Mouse (Mus musculus): ENCODE results near the gene Srrm2. TPM values are rescaled to one million over a fixed set of nuclear protein-coding genes. Genes with fewer than 3 reads are reported as not detected.

Gene Srrm2
- polyA plus RNA-seq, 1 experiment = 58.2 TPM

DNA sequence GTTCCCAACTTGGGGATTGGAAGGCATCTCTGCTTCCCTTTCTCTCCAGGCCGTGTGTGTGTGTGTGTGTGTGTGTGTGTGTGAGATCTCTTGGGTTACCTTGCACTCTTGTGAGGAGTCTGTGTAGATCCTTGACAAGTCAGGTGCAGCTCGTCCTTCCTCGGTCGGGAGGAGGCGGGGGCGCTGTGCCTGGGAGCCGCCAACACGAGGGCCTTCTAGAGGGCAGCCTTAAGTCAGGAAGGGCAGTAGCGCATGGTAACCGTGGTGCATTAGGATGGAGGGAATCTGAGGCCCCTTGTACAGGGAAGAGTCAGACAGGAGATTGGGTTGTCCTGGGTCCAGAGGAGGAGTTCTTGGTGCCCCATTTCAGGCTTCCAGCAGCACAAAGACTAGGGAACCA lies 14.1 kb upstream of the Srrm2 start:
- Histone ChIP-seq H3K36me3 (ENCODE audit: control insufficient read depth, insufficient read depth) (no peaks in the 10 kb centered on the region), H3K27me3 (ENCODE audit: control insufficient read depth, insufficient read depth, insufficient read length) (no peaks in the 10 kb centered on the region), H3K4me3 (no peak overlapping the region), H3ac (ENCODE audit: control insufficient read depth, insufficient read length) (no peak overlapping the region), H3K4me2 (ENCODE audit: low read depth) (no peak overlapping the region), H3K79me2 (ENCODE audit: control insufficient read depth, insufficient read depth) (no peaks in the 10 kb centered on the region)
- TF ChIP-seq MYOG (IDR thresholded peaks at IDR 0.05; ENCODE audit: control insufficient read depth in 1 of 3, insufficient read depth in 1 of 3, insufficient read length in 2 of 3, low read depth in 2 of 3) (no peak), MAX (IDR thresholded peaks at IDR 0.05; ENCODE audit: low read depth) (no peak), TCF3 (IDR thresholded peaks at IDR 0.05; ENCODE audit: insufficient read length, low read depth) (no peak), USF1 (IDR thresholded peaks at IDR 0.05; ENCODE audit: low read depth) (no peak), POLR2AphosphoS2 (IDR thresholded peaks at IDR 0.05; ENCODE audit: insufficient read length, low read depth) (no peak), SRF (IDR thresholded peaks at IDR 0.05; ENCODE audit: control insufficient read depth, insufficient read length, low read depth) (no peak), POLR2A (IDR thresholded peaks at IDR 0.05; ENCODE audit: insufficient read length, low read depth) (no peak), E2F4 (IDR thresholded peaks at IDR 0.05; ENCODE audit: insufficient read depth) (no peak), MYOD1 (IDR thresholded peaks at IDR 0.05; ENCODE audit: control insufficient read depth in 1 of 3, insufficient read length in 2 of 3, low read depth in 2 of 3) (no peak), CEBPB (IDR thresholded peaks at IDR 0.05; ENCODE audit: insufficient read depth, poor library complexity, severe bottlenecking) (no peak), REST (IDR thresholded peaks at IDR 0.05; ENCODE audit: insufficient read depth, insufficient read length) (no peak), TCF12 (IDR thresholded peaks at IDR 0.05; ENCODE audit: insufficient read depth, poor library complexity, severe bottlenecking) (no peak)

DNA sequence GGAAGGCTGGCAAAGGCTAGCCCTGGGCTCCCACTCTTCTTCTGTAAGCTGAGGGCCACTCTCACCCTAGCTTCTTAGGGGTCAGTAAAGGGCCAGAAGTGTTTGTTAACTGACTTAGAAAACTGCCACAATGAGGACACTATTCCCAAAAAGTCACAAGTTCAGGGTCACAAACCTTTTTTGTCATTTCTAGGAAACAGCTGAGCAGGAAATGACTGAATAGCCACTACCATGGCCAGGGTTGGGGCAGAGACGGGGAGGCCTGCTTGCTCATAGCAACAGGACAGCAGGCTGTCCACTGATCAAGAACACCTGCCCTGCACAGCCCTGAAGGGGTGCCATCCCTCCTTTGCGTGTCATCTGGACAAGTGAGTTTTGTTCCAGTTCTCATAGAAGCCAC lies 13.2 kb upstream of the Srrm2 start:
- no peak overlapping the region for H3ac ChIP-seq (ENCODE audit: control insufficient read depth, insufficient read length)
- no peaks in the 10 kb centered on the region for H3K27me3 ChIP-seq (ENCODE audit: control insufficient read depth, insufficient read depth, insufficient read length)
- no peaks in the 10 kb centered on the region for H3K79me2 ChIP-seq (ENCODE audit: control insufficient read depth, insufficient read depth)
- no peak overlapping the region for H3K4me2 ChIP-seq (ENCODE audit: low read depth)
- no peaks in the 10 kb centered on the region for H3K36me3 ChIP-seq (ENCODE audit: control insufficient read depth, insufficient read depth)
- TF ChIP-seq CEBPB (IDR thresholded peaks at IDR 0.05; ENCODE audit: insufficient read depth, poor library complexity, severe bottlenecking) (no peak), MAX (IDR thresholded peaks at IDR 0.05; ENCODE audit: low read depth) (no peak), TCF3 (IDR thresholded peaks at IDR 0.05; ENCODE audit: insufficient read length, low read depth) (no peak), E2F4 (IDR thresholded peaks at IDR 0.05; ENCODE audit: insufficient read depth) (no peak), TCF12 (IDR thresholded peaks at IDR 0.05; ENCODE audit: insufficient read depth, poor library complexity, severe bottlenecking) (no peak), SRF (IDR thresholded peaks at IDR 0.05; ENCODE audit: control insufficient read depth, insufficient read length, low read depth) (no peak)
- H3K4me3 ChIP-seq = no peak overlapping the region

DNA sequence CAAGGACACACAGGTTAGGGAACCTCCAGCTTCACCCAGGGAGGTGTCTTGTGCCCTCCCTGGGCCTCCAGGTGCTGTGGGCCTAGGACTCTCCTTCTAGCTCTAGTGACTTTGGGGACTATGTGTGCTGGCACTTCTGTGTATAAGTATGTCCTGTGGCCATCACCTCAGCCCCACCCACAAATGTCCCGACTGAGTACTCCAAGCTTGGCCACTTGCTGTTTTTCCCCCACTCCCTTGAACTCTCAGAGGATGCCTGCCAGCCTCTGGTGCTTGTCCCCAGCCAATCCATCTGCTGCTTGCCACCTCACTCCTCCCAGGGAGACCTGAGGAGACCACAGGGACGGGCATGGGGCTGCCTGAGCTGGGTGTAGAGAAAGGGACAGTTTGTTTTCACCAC lies 11.9 kb upstream of the Srrm2 start:
- H3K4me2 ChIP-seq (ENCODE audit: low read depth) = no peak overlapping the region
- H3K36me3 ChIP-seq (ENCODE audit: control insufficient read depth, insufficient read depth) = no peaks in the 10 kb centered on the region
- H3ac ChIP-seq (ENCODE audit: control insufficient read depth, insufficient read length) = no peak overlapping the region
- H3K27me3 ChIP-seq (ENCODE audit: control insufficient read depth, insufficient read depth, insufficient read length) = no peaks in the 10 kb centered on the region
- no peak for TF ChIP-seq MYOD1 (IDR thresholded peaks at IDR 0.05; ENCODE audit: control insufficient read depth in 1 of 3, insufficient read length in 2 of 3, low read depth in 2 of 3)
- no peak for TF ChIP-seq TCF3 (IDR thresholded peaks at IDR 0.05; ENCODE audit: insufficient read length, low read depth)
- TF ChIP-seq USF1 (IDR thresholded peaks at IDR 0.05; ENCODE audit: low read depth) = no peak
- no peak for TF ChIP-seq MAX (IDR thresholded peaks at IDR 0.05; ENCODE audit: low read depth)
- no peak for TF ChIP-seq REST (IDR thresholded peaks at IDR 0.05; ENCODE audit: insufficient read depth, insufficient read length)
- TF ChIP-seq SRF (IDR thresholded peaks at IDR 0.05; ENCODE audit: control insufficient read depth, insufficient read length, low read depth) = no peak
- TF ChIP-seq POLR2AphosphoS2 (IDR thresholded peaks at IDR 0.05; ENCODE audit: insufficient read length, low read depth) = no peak
- no peak for TF ChIP-seq E2F4 (IDR thresholded peaks at IDR 0.05; ENCODE audit: insufficient read depth)
- TF ChIP-seq MYOG (IDR thresholded peaks at IDR 0.05; ENCODE audit: control insufficient read depth in 1 of 3, insufficient read depth in 1 of 3, insufficient read length in 2 of 3, low read depth in 2 of 3) = no peak
- TF ChIP-seq POLR2A (IDR thresholded peaks at IDR 0.05; ENCODE audit: insufficient read length, low read depth) = no peak
- no peak for TF ChIP-seq TCF12 (IDR thresholded peaks at IDR 0.05; ENCODE audit: insufficient read depth, poor library complexity, severe bottlenecking)
- no peak for TF ChIP-seq CEBPB (IDR thresholded peaks at IDR 0.05; ENCODE audit: insufficient read depth, poor library complexity, severe bottlenecking)
- no peak overlapping the region for H3K4me3 ChIP-seq
- no peaks in the 10 kb centered on the region for H3K79me2 ChIP-seq (ENCODE audit: control insufficient read depth, insufficient read depth)

DNA sequence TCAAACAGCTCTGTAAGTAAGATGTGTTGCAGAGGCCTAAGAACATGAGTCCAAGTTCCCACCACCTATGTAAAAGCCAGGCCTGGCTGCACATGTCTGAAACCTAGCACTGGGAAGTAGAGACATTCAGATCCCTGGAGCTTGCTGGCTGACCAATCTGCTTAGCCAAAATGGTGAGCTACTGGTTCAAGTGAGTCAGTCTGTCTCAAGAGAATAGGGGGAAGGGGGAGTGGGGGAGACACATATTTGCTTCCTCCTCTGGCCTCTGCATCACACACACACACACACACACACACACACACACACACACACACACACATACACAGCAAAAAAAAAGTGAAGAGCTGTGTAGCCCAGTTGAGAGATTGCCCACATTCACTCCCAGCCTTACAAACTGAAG lies 7.0 kb upstream of the Srrm2 start:
- no peak overlapping the region for H3K4me2 ChIP-seq (ENCODE audit: low read depth)
- no peaks in the 10 kb centered on the region for H3K36me3 ChIP-seq (ENCODE audit: control insufficient read depth, insufficient read depth)
- no peaks in the 10 kb centered on the region for H3K27me3 ChIP-seq (ENCODE audit: control insufficient read depth, insufficient read depth, insufficient read length)
- no peak overlapping the region for H3K4me3 ChIP-seq
- H3ac ChIP-seq (ENCODE audit: control insufficient read depth, insufficient read length) = no peak overlapping the region
- TF ChIP-seq TCF3 (IDR thresholded peaks at IDR 0.05; ENCODE audit: insufficient read length, low read depth) (no peak), REST (IDR thresholded peaks at IDR 0.05; ENCODE audit: insufficient read depth, insufficient read length) (no peak), POLR2A (IDR thresholded peaks at IDR 0.05; ENCODE audit: insufficient read length, low read depth) (no peak), TCF12 (IDR thresholded peaks at IDR 0.05; ENCODE audit: insufficient read depth, poor library complexity, severe bottlenecking) (no peak), USF1 (IDR thresholded peaks at IDR 0.05; ENCODE audit: low read depth) (no peak), CEBPB (IDR thresholded peaks at IDR 0.05; ENCODE audit: insufficient read depth, poor library complexity, severe bottlenecking) (no peak), E2F4 (IDR thresholded peaks at IDR 0.05; ENCODE audit: insufficient read depth) (no peak), POLR2AphosphoS2 (IDR thresholded peaks at IDR 0.05; ENCODE audit: insufficient read length, low read depth) (no peak), MAX (IDR thresholded peaks at IDR 0.05; ENCODE audit: low read depth) (no peak), SRF (IDR thresholded peaks at IDR 0.05; ENCODE audit: control insufficient read depth, insufficient read length, low read depth) (no peak), MYOG (IDR thresholded peaks at IDR 0.05; ENCODE audit: control insufficient read depth in 1 of 3, insufficient read depth in 1 of 3, insufficient read length in 2 of 3, low read depth in 2 of 3) (no peak), MYOD1 (IDR thresholded peaks at IDR 0.05; ENCODE audit: control insufficient read depth in 1 of 3, insufficient read length in 2 of 3, low read depth in 2 of 3) (no peak)
- no peaks in the 10 kb centered on the region for H3K79me2 ChIP-seq (ENCODE audit: control insufficient read depth, insufficient read depth)

Data from myocyte (in vitro differentiated cells).